Mouse (Mus musculus) cerebellum, postnatal 10 days (tissue): Measurements from ENCODE around the gene Dbf4.

Source experiments
- DNase-seq, 2 experiments: peaks; one replicate each; pipeline ENCODE4 v3.0.0; 2021; ENCODE audit warnings: mixed read lengths in 2 of 2

The Dbf4 gene

GRCm38 (mm10) chr5:8422157-8422931 is at the start of gene Dbf4, which contains the start of gene Slc25a40:
Gene Dbf4 (minus strand): TSS chr5:8422716.
Gene Slc25a40 (plus strand): TSS chr5:8422850.
- DNase-seq = peak; percentile 96 to 97

GRCm38 (mm10) chr5:8456561-8456960 is 34.0 kb upstream of the Dbf4 start:
- DNase-seq = no peak

- no peak for DNase-seq
These were observed 33.0 kb upstream of the Dbf4 start for GRCm38 (mm10) chr5:8455565-8455964.

- no peak for DNase-seq
These were observed 16.6 kb upstream of the Dbf4 start for GRCm38 (mm10) chr5:8439095-8439494.

- no peak for DNase-seq
These were observed 15.1 kb upstream of the Dbf4 start for GRCm38 (mm10) chr5:8437481-8438156.

GRCm38 (mm10) chr5:8425899-8426298 is 3.4 kb upstream of the Dbf4 start:
- no peak for DNase-seq

- DNase-seq = no peak
These were observed 1.6 kb upstream of the Dbf4 start for GRCm38 (mm10) chr5:8424116-8424515.

GRCm38 (mm10) chr5:8422932-8423928 is 714 bp upstream of the Dbf4 start:
- DNase-seq = peak; percentile 24 to 45

GRCm38 (mm10) chr5:8421424-8421823 is 1.1 kb downstream of the Dbf4 start:
- no peak for DNase-seq

GRCm38 (mm10) chr5:8417443-8417842 is 5.1 kb downstream of the Dbf4 start:
- DNase-seq = no peak

- DNase-seq = no peak
These were observed 5.7 kb downstream of the Dbf4 start for GRCm38 (mm10) chr5:8416683-8417413.

GRCm38 (mm10) chr5:8408746-8409145 is 13.8 kb downstream of the Dbf4 start:
- DNase-seq = no peak

- DNase-seq = no peak
These were observed 24.8 kb downstream of the Dbf4 start for GRCm38 (mm10) chr5:8397587-8398249.

- no peak for DNase-seq
These were observed 28.5 kb downstream of the Dbf4 start for GRCm38 (mm10) chr5:8393891-8394583.

GRCm38 (mm10) chr5:8374297-8374906 is 48.1 kb downstream of the Dbf4 start:
- DNase-seq = no peak

GRCm38 (mm10) chr5:8373415-8373814 is 49.1 kb downstream of the Dbf4 start:
- DNase-seq = no peak

- DNase-seq = no peak
These were observed 53.7 kb downstream of the Dbf4 start for GRCm38 (mm10) chr5:8368781-8369180.

GRCm38 (mm10) chr5:8368328-8368692 is 54.2 kb downstream of the Dbf4 start:
- DNase-seq = no peak

GRCm38 (mm10) chr5:8367614-8368327 is 54.7 kb downstream of the Dbf4 start, which contains the start of gene Adam22:
Gene Adam22 (minus strand): TSS chr5:8368160.
- DNase-seq = peak; percentile 93 to 97
